ENCODE assay signal across 8 mouse cellular contexts in genomic region chr3:101493937-101494459, GRCm38 (mm10).
DNase-seq lines count a peak whose midpoint lies in the region; ATAC-seq and TF ChIP-seq lines count a peak whose summit lies in the region.

No protein-coding gene starts in this region.

- TF ChIP-seq POLR2A in heart, adult 2 months (IDR thresholded peaks at IDR 0.05; ENCODE audit: insufficient read depth, low read depth, low read length), result no peak
- no peak for TF ChIP-seq POLR2A in kidney, adult 2 months (IDR thresholded peaks at IDR 0.05; ENCODE audit: low read depth, low read length)

- DNase-seq in 416B (ENCODE audit: low read depth), result peak; percentile 92
- peak; percentile 85 to 89 for DNase-seq in adrenal gland, postnatal 36 days
- DNase-seq in heart, adult 2 months, result peak; percentile 80 to 82
- DNase-seq in kidney, adult 2 months, result peak; percentile 94
- DNase-seq in limb, embryonic 11.5 days (ENCODE audit: low spot score), result peak; percentile 97
- peak; percentile 96 for DNase-seq in midbrain, postnatal 0 days (ENCODE audit: low spot score)
- DNase-seq in spleen, postnatal 10 days (ENCODE audit: low spot score in 2 of 2), result peak; percentile 83 to 89

- H3K27ac ChIP-seq in embryonic facial prominence, embryonic 13.5 days, result no peak overlapping the region
- peak overlapping the region; percentile 23; the same call in 1 of the 2 replicates for H3K27ac ChIP-seq in heart, adult 2 months
- H3K27ac ChIP-seq in kidney, adult 2 months (ENCODE audit: insufficient read depth, low read depth, low read length), result peak overlapping the region; percentile 75
- no peak overlapping the region for H3K27ac ChIP-seq in limb, embryonic 11.5 days (replicated peaks; ENCODE audit: low read depth, low read length)
- no peak overlapping the region for H3K27ac ChIP-seq in midbrain, postnatal 0 days (ENCODE audit: low read depth, low read length)

- peak overlapping the region; percentile 16; the same call in 1 of the 2 replicates for H3K4me2 ChIP-seq in embryonic facial prominence, embryonic 13.5 days
- no peak overlapping the region for H3K4me2 ChIP-seq in limb, embryonic 11.5 days (ENCODE audit: low read depth, severe bottlenecking)
- no peak overlapping the region for H3K4me2 ChIP-seq in midbrain, postnatal 0 days (ENCODE audit: low read depth, low read length, poor library complexity, severe bottlenecking)

- H3K36me3 ChIP-seq in embryonic facial prominence, embryonic 13.5 days, result no peaks in the 10 kb centered on the region
- no peaks in the 10 kb centered on the region for H3K36me3 ChIP-seq in heart, adult 2 months (ENCODE audit: control insufficient read depth, insufficient read depth, low read length)
- H3K36me3 ChIP-seq in kidney, adult 2 months (ENCODE audit: control insufficient read depth, insufficient read depth, low read length), result no peaks in the 10 kb centered on the region
- no peaks in the 10 kb centered on the region for H3K36me3 ChIP-seq in limb, embryonic 11.5 days (ENCODE audit: control insufficient read depth, insufficient read depth, low read length)
- H3K36me3 ChIP-seq in midbrain, postnatal 0 days (ENCODE audit: insufficient read depth, low read length), result no peaks in the 10 kb centered on the region

- intact Hi-C loops in heart, adult 2 months (cut with DNase I), result loop anchor here (1.0 kb wide), 2 partner anchors 312 to 318 kb away; no protein-coding TSS in a partner anchor

- H3K4me1 ChIP-seq in embryonic facial prominence, embryonic 13.5 days, result peaks cover 7% of the 10 kb centered on the region
- no peaks in the 10 kb centered on the region; the same call in 1 of the 2 replicates for H3K4me1 ChIP-seq in heart, adult 2 months (ENCODE audit: control insufficient read depth, insufficient read depth, low read length)
- H3K4me1 ChIP-seq in kidney, adult 2 months (ENCODE audit: control insufficient read depth, insufficient read depth, low read length), result no peaks in the 10 kb centered on the region; the same call in 1 of the 2 replicates
- H3K4me1 ChIP-seq in limb, embryonic 11.5 days (ENCODE audit: control insufficient read depth, insufficient read depth, low read length), result no peaks in the 10 kb centered on the region
- no peaks in the 10 kb centered on the region; the same call in 1 of the 2 replicates for H3K4me1 ChIP-seq in midbrain, postnatal 0 days (ENCODE audit: insufficient read depth, low read length)

- no peak overlapping the region for H3K9ac ChIP-seq in embryonic facial prominence, embryonic 13.5 days
- H3K9ac ChIP-seq in heart, adult 2 months (ENCODE audit: low read depth, low read length), result no peak overlapping the region
- H3K9ac ChIP-seq in limb, embryonic 11.5 days (ENCODE audit: low read length), result no peak overlapping the region
- H3K9ac ChIP-seq in midbrain, postnatal 0 days (replicated peaks; ENCODE audit: low read length, poor library complexity, severe bottlenecking), result no peak overlapping the region

- TF ChIP-seq EP300 in heart, adult 2 months (IDR thresholded peaks at IDR 0.05; ENCODE audit: insufficient read depth, low read depth, low read length), result peak; percentile 93

- H3K4me3 ChIP-seq in embryonic facial prominence, embryonic 13.5 days, result no peak overlapping the region
- H3K4me3 ChIP-seq in heart, adult 2 months, result no peak overlapping the region
- no peak overlapping the region for H3K4me3 ChIP-seq in kidney, adult 2 months (ENCODE audit: insufficient read depth, low read depth, low read length)
- no peak overlapping the region for H3K4me3 ChIP-seq in limb, embryonic 11.5 days (ENCODE audit: low read depth, low read length)
- no peak overlapping the region for H3K4me3 ChIP-seq in midbrain, postnatal 0 days (ENCODE audit: low read depth, low read length)

- 34% methylated on average over 10 of the region's 10 CpGs for WGBS in embryonic facial prominence, embryonic 13.5 days
- 38% methylated on average over 10 of the region's 10 CpGs for WGBS in heart, adult 2 months
- WGBS in kidney, adult 2 months, result 15% methylated on average over 10 of the region's 10 CpGs
- WGBS in limb, embryonic 11.5 days, result 45% methylated on average over 10 of the region's 10 CpGs
- WGBS in midbrain, postnatal 0 days, result 47% methylated on average over 10 of the region's 10 CpGs

- no peaks in the 10 kb centered on the region for H3K79me2 ChIP-seq in heart, adult 2 months (replicated peaks; ENCODE audit: control insufficient read depth, insufficient read depth, low read length)

- H3K9me3 ChIP-seq in embryonic facial prominence, embryonic 13.5 days, result no peaks in the 10 kb centered on the region
- no peaks in the 10 kb centered on the region for H3K9me3 ChIP-seq in limb, embryonic 11.5 days (ENCODE audit: control insufficient read depth, low read length)
- no peaks in the 10 kb centered on the region for H3K9me3 ChIP-seq in midbrain, postnatal 0 days (ENCODE audit: low read length)

- TF ChIP-seq CTCF in heart, adult 2 months (IDR thresholded peaks at IDR 0.05), result no peak; the same call in 1 of the 2 replicates
- TF ChIP-seq CTCF in kidney, adult 2 months (conservative IDR thresholded peaks at IDR 0.05; ENCODE audit: insufficient read depth, insufficient read length, low read depth, low read length), result peak; percentile 97
- peak; percentile 98 for TF ChIP-seq CTCF in midbrain, postnatal 0 days (IDR thresholded peaks at IDR 0.05)

- H3K27me3 ChIP-seq in embryonic facial prominence, embryonic 13.5 days, result no peaks in the 10 kb centered on the region
- no peaks in the 10 kb centered on the region for H3K27me3 ChIP-seq in heart, adult 2 months (ENCODE audit: control insufficient read depth, insufficient read depth, low read length)
- no peaks in the 10 kb centered on the region for H3K27me3 ChIP-seq in kidney, adult 2 months (replicated peaks; ENCODE audit: control insufficient read depth, insufficient read depth, low read length)
- H3K27me3 ChIP-seq in limb, embryonic 11.5 days (ENCODE audit: control insufficient read depth, insufficient read depth, low read length), result no peaks in the 10 kb centered on the region
- no peaks in the 10 kb centered on the region for H3K27me3 ChIP-seq in midbrain, postnatal 0 days (ENCODE audit: insufficient read depth, low read length)

- peak; percentile 44; the same call in 1 of the 2 replicates for ATAC-seq in embryonic facial prominence, embryonic 13.5 days (ENCODE audit: insufficient number of reproducible peaks, insufficient read depth, low FRiP score, low TSS enrichment, low read depth)
- peak; percentile 61 for ATAC-seq in limb, embryonic 11.5 days (ENCODE audit: insufficient number of reproducible peaks, low FRiP score, low TSS enrichment, low read depth)
- peak; percentile 77 for ATAC-seq in midbrain, postnatal 0 days (ENCODE audit: low FRiP score)

Comparison
In these comparisons a context has a peak if more than half of its experiments do, and no peak if none do; other contexts are left out.
1. H3K27ac ChIP-seq: peak in heart, adult 2 months (single experiment) and kidney, adult 2 months (single experiment); none in embryonic facial prominence, embryonic 13.5 days (single experiment), limb, embryonic 11.5 days (single experiment) and midbrain, postnatal 0 days (single experiment).
2. Peak in every context shown above with its lines, with median percentiles within 50 percentile points of each other: DNase-seq and ATAC-seq.